Mouse (Mus musculus): ENCODE measurements around the gene Iffo2.

GRCm38 (mm10) chr4:139653238-139653637 is 122.9 kb downstream of the Iffo2 start, which contains the start of gene Tas1r2:
- TF ChIP-seq CTCF (IDR thresholded peaks at IDR 0.05; ENCODE audit: low read depth, low read length) = no peak
- no peak for TF ChIP-seq POLR2A (IDR thresholded peaks at IDR 0.05; ENCODE audit: borderline replicate concordance, low read depth, low read length)

Data from bone marrow macrophage, adult 2 months (primary cell).